Mouse (Mus musculus) heart, adult 8-10 months (tissue): Measurements from ENCODE around the gene Itgad. TPM values are rescaled to one million over a fixed set of nuclear protein-coding genes. Genes with fewer than 3 reads are reported as not detected.

ENCODE experiments used
- DNase-seq: peaks from one replicate; pipeline ENCODE4 v3.0.0; 2022; ENCODE audit warnings: low spot score
- total RNA-seq, 4 experiments: library from RNA; stranded (reverse); gene quantifications; 2 replicates each; pipeline ENCODE4 v1.2.4; 2022

Itgad gene
- total RNA-seq, 4 experiments from 2014 or later, result 0.09 TPM; not detected in 3

- no peak for DNase-seq
These were observed 88.2 kb downstream of the Itgad start for GRCm38 (mm10) chr7:128242331-128242730.

- no peak for DNase-seq
These were observed 89.7 kb downstream of the Itgad start for GRCm38 (mm10) chr7:128243921-128244320.

- DNase-seq, result no peak
These were observed 90.3 kb downstream of the Itgad start for GRCm38 (mm10) chr7:128244410-128245025.

- no peak for DNase-seq
These were observed 91.4 kb downstream of the Itgad start for GRCm38 (mm10) chr7:128245547-128245946.

- DNase-seq, result peak; percentile 68
These were observed 92.6 kb downstream of the Itgad start, which contains the start of gene Tgfb1i1 for GRCm38 (mm10) chr7:128246496-128247391. TSS of gene Tgfb1i1 (plus strand) at chr7:128246812.

GRCm38 (mm10) chr7:128247443-128247842, 93.3 kb downstream of the Itgad start:
- peak; percentile 90 for DNase-seq

- DNase-seq, result no peak
These were observed 94.2 kb downstream of the Itgad start for GRCm38 (mm10) chr7:128248081-128249042.

- no peak for DNase-seq
These were observed 95.8 kb downstream of the Itgad start for GRCm38 (mm10) chr7:128249998-128250397.

GRCm38 (mm10) chr7:128251946-128252345, 97.8 kb downstream of the Itgad start:
- no peak for DNase-seq

- no peak for DNase-seq
These were observed 98.4 kb downstream of the Itgad start for GRCm38 (mm10) chr7:128252609-128253008.

- DNase-seq, result no peak
These were observed 100.8 kb downstream of the Itgad start for GRCm38 (mm10) chr7:128254978-128255377.

GRCm38 (mm10) chr7:128255757-128256156, 101.6 kb downstream of the Itgad start:
- no peak for DNase-seq

- no peak for DNase-seq
These were observed 102.7 kb downstream of the Itgad start for GRCm38 (mm10) chr7:128256783-128257334.

- DNase-seq, result no peak
These were observed 111.2 kb downstream of the Itgad start, which contains the start of gene Slc5a2 for GRCm38 (mm10) chr7:128265411-128265810. TSS of gene Slc5a2 (plus strand) at chr7:128265657.

GRCm38 (mm10) chr7:128266056-128266455, 111.9 kb downstream of the Itgad start:
- no peak for DNase-seq

GRCm38 (mm10) chr7:128267391-128267790, 113.2 kb downstream of the Itgad start:
- DNase-seq, result no peak

- no peak for DNase-seq
These were observed 113.6 kb downstream of the Itgad start for GRCm38 (mm10) chr7:128267813-128268212.

GRCm38 (mm10) chr7:128270431-128270850, 116.3 kb downstream of the Itgad start:
- no peak for DNase-seq

GRCm38 (mm10) chr7:128271496-128271895, 117.3 kb downstream of the Itgad start:
- no peak for DNase-seq
